Mouse (Mus musculus) hindbrain, embryonic 11.5 days (tissue): Measurements from ENCODE around the gene Mxd4. TPM values are rescaled to one million over a fixed set of nuclear protein-coding genes. Genes with fewer than 3 reads are reported as not detected.

ENCODE experiments used
- ATAC-seq: fragments of 200-750 bp; cut with Nextera tagmentation; 2 replicates; pipeline ENCODE4 v1.8.0; 2017; ENCODE audit warnings: mild to moderate bottlenecking, moderate TSS enrichment, moderate library complexity; ENCODE audit not compliant: low FRiP score
- DNase-seq: peaks from one replicate; pipeline ENCODE4 v3.0.0-alpha.2; 2015; ENCODE audit warnings: low spot score
- H3K27ac ChIP-seq: fragments of 300-500 bp; sonication (generic); 2 replicates; pipeline ENCODE4 v1.5.1; 2014; ENCODE audit warnings: mild to moderate bottlenecking, low read depth, low read length
- H3K27me3 ChIP-seq: fragments of 300-500 bp; sonication (generic); 2 replicates; pipeline ENCODE4 v1.6.1; 2014; ENCODE audit warnings: mild to moderate bottlenecking, low read length, moderate library complexity, mixed read lengths; ENCODE audit not compliant: control insufficient read depth, insufficient read depth
- H3K36me3 ChIP-seq: fragments of 300-500 bp; sonication (generic); 2 replicates; pipeline ENCODE4 v1.6.1; 2014; ENCODE audit warnings: mild to moderate bottlenecking, low read length, moderate library complexity, mixed read lengths; ENCODE audit not compliant: control insufficient read depth, insufficient read depth
- H3K4me1 ChIP-seq: fragments of 300-500 bp; sonication (generic); replicated peaks from 2 replicates; pipeline ENCODE4 v1.6.1; 2014; ENCODE audit warnings: low read length, mixed read lengths; ENCODE audit not compliant: control insufficient read depth, insufficient read depth
- H3K4me2 ChIP-seq: fragments of 300-500 bp; sonication (generic); replicated peaks from 2 replicates; pipeline ENCODE4 v1.6.1; 2014; ENCODE audit warnings: mild to moderate bottlenecking, low read depth, low read length
- H3K4me3 ChIP-seq: fragments of 300-500 bp; sonication (generic); 2 replicates; pipeline ENCODE4 v1.5.1; 2014; ENCODE audit warnings: low read depth, low read length
- H3K9ac ChIP-seq: fragments of 300-500 bp; sonication (generic); 2 replicates; pipeline ENCODE4 v1.6.1; 2014; ENCODE audit warnings: low read depth, low read length
- H3K9me3 ChIP-seq: fragments of 300-500 bp; sonication (generic); 2 replicates; pipeline ENCODE4 v1.6.1; 2016; ENCODE audit warnings: low read length; ENCODE audit not compliant: control insufficient read depth
- WGBS: fragments of 180-500 bp; shearing (Covaris S2); extraction: QIAGEN DNeasy Blood & Tissue Kit; methylation state at CpG from one replicate; pipeline ENCODE4 v1.1.7; 2014; 5-methylcytosine and 5-hydroxymethylcytosine counted together
- polyA plus RNA-seq: library from polyadenylated mRNA; unstranded; fragments of >200 nt; fragmentation: Nextera tagmentation; extraction: Ambion mirVana; gene quantifications from 2 replicates; pipeline ENCODE4 v1.2.1, GENCODE M21; 2014

Gene Mxd4
- polyA plus RNA-seq, 1 experiment from 2014 or later: 29.2 TPM

GRCm38 (mm10) chr5:34132731-34133130 lies 54.8 kb downstream of the Mxd4 start:
- Histone ChIP-seq H3K9ac (no peak overlapping the region), H3K9me3 (no peaks in the 10 kb centered on the region), H3K27me3 (no peaks in the 10 kb centered on the region), H3K4me1 (no peaks in the 10 kb centered on the region), H3K27ac (no peak overlapping the region), H3K4me3 (no peak overlapping the region), H3K36me3 (no peaks in the 10 kb centered on the region), H3K4me2 (no peak overlapping the region)
- ATAC-seq (no peak), DNase-seq (no peak)
- 79% methylated on average over 2 of the region's 2 CpGs for WGBS

- Histone ChIP-seq H3K27me3 (no peaks in the 10 kb centered on the region), H3K9me3 (no peaks in the 10 kb centered on the region), H3K27ac (no peak overlapping the region), H3K36me3 (no peaks in the 10 kb centered on the region), H3K4me2 (no peak overlapping the region), H3K4me1 (no peaks in the 10 kb centered on the region), H3K4me3 (no peak overlapping the region), H3K9ac (no peak overlapping the region)
- no peak for DNase-seq
- no peak for ATAC-seq
- WGBS: 20% methylated on average over 1 of the region's 1 CpGs
These were observed 63.4 kb downstream of the Mxd4 start for GRCm38 (mm10) chr5:34124131-34124530.

Other genes starting within 250 kb of the Mxd4 start
- 236 and 250 TPM in 2 replicates for gene Gm1673, start 204.3 kb downstream of the Mxd4 start, polyA plus RNA-seq
- 1.2 and 1.4 TPM in 2 replicates for gene Nat8l, start 191.7 kb downstream of the Mxd4 start, polyA plus RNA-seq
- gene Poln, start 18.3 kb downstream of the Mxd4 start, polyA plus RNA-seq: 0.26 and 1.2 TPM in 2 replicates
- 44.1 and 46.9 TPM in 2 replicates for gene Haus3, start 18.2 kb downstream of the Mxd4 start, polyA plus RNA-seq
- 0.96 and 1.1 TPM in 2 replicates for gene Zfyve28, start 100.7 kb upstream of the Mxd4 start, polyA plus RNA-seq
- 0.08 and 0.20 TPM in 2 replicates for gene Cfap99, start 100.9 kb upstream of the Mxd4 start, polyA plus RNA-seq
- 188 and 195 TPM in 2 replicates for gene Rnf4, start 148.6 kb upstream of the Mxd4 start, polyA plus RNA-seq
- gene Fam193a, start 182.2 kb upstream of the Mxd4 start, polyA plus RNA-seq: 15.4 and 21.5 TPM in 2 replicates